Mouse (Mus musculus) ES-Bruce4 (cell line): ENCODE data around the gene Dclre1b. TPM values are rescaled to one million over a fixed set of nuclear protein-coding genes. Genes with fewer than 3 reads are reported as not detected.
"Not testable (repeated sequence)": the region's sequence is repeated elsewhere in the genome, so short reads cannot be mapped to it uniquely, and the experiment has no call there.

Experiments
- H3K27ac ChIP-seq: 2 replicates; pipeline ENCODE4 v1.5.1; 2012; ENCODE audit warnings: low read length, inconsistent platforms; ENCODE audit not compliant: insufficient read depth
- H3K27me3 ChIP-seq: 2 replicates; pipeline ENCODE4 v1.6.1; 2012; ENCODE audit warnings: mild to moderate bottlenecking, low read length, inconsistent platforms; ENCODE audit not compliant: control insufficient read depth, poor library complexity, insufficient read depth, severe bottlenecking
- H3K36me3 ChIP-seq: 2 replicates; pipeline ENCODE4 v1.6.1; 2012; ENCODE audit warnings: inconsistent platforms, mild to moderate bottlenecking, low read length, moderate library complexity; ENCODE audit not compliant: control insufficient read depth, poor library complexity, insufficient read depth, severe bottlenecking
- H3K4me1 ChIP-seq: one replicate; pipeline ENCODE4 v1.8.1; 2011; ENCODE audit warnings: low read length; ENCODE audit not compliant: control insufficient read depth, insufficient read depth
- H3K4me3 ChIP-seq: 2 replicates; pipeline ENCODE4 v1.5.1; 2011; ENCODE audit warnings: low read depth, mild to moderate bottlenecking, low read length
- H3K9ac ChIP-seq: 2 replicates; pipeline ENCODE4 v1.6.1; 2012; ENCODE audit warnings: low read depth, mild to moderate bottlenecking, inconsistent platforms; ENCODE audit not compliant: poor library complexity, severe bottlenecking
- H3K9me3 ChIP-seq: replicated peaks from 2 replicates; pipeline ENCODE4 v1.6.1; 2012; ENCODE audit warnings: mild to moderate bottlenecking, low read length, inconsistent platforms; ENCODE audit not compliant: control insufficient read depth, poor library complexity, insufficient read depth, severe bottlenecking
- CTCF ChIP-seq: IDR thresholded peaks from one replicate; pipeline ENCODE4 v1.8.1; 2011; ENCODE audit warnings: low read depth, low read length
- EP300 ChIP-seq: IDR thresholded peaks from 2 replicates; pipeline ENCODE4 v1.6.1; 2011; ENCODE audit warnings: low read depth, low read length; ENCODE audit not compliant: insufficient read depth
- POLR2A ChIP-seq: IDR thresholded peaks from one replicate; pipeline ENCODE4 v1.8.1; 2011; ENCODE audit warnings: low read length; ENCODE audit not compliant: insufficient read depth
- polyA plus RNA-seq: library from polyadenylated mRNA; stranded (reverse); fragments of >200 nt; gene quantifications from 2 replicates; pipeline ENCODE4 v1.2.4, GENCODE M21; 2011; ENCODE audit warnings: low read depth; ENCODE audit not compliant: missing spikeins, insufficient read depth, insufficient read length

The Dclre1b gene
- polyA plus RNA-seq, 1 experiment, result 9.3 TPM

GRCm38 (mm10) chr3:103801631-103802531 is 7.4 kb downstream of the Dclre1b start:
- H3K9ac ChIP-seq, result no peak overlapping the region
- H3K4me1 ChIP-seq, result no peaks in the 10 kb centered on the region
- H3K9me3 ChIP-seq, result no peaks in the 10 kb centered on the region
- no peak overlapping the region for H3K4me3 ChIP-seq
- TF ChIP-seq CTCF, result no peak
- TF ChIP-seq POLR2A, result no peak
- TF ChIP-seq EP300, result no peak
- H3K27ac ChIP-seq, result no peak overlapping the region
- no peaks in the 10 kb centered on the region for H3K27me3 ChIP-seq
- peaks cover 26% of the 10 kb centered on the region for H3K36me3 ChIP-seq

DNA sequence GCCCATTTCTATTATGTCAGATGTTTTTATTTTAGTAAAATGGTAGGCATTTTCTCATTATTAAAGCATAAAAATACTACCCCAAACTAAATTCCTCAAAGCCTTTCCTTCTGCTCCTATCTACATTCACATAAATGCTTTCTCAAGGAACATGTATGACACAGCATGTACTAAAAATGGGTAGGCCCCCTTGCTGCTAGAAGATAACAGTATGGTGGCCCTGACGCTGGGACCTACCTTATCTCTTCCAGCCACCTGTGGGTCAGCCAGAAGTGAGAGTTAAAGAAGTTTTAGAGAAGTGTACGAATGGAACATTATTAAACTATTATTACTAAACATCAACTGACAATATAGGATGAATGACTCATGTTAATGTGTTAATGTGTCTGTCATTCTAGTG is 9.7 kb downstream of the Dclre1b start:
- Histone ChIP-seq H3K36me3 (peaks cover 15% of the 10 kb centered on the region), H3K4me1 (no peaks in the 10 kb centered on the region), H3K27ac (no peak overlapping the region), H3K27me3 (no peaks in the 10 kb centered on the region), H3K9me3 (no peaks in the 10 kb centered on the region), H3K9ac (no peak overlapping the region), H3K4me3 (no peak overlapping the region)
- TF ChIP-seq POLR2A (no peak), EP300 (no peak), CTCF (no peak)

- Histone ChIP-seq H3K9ac (no peak overlapping the region), H3K27me3 (no peaks in the 10 kb centered on the region), H3K9me3 (no peaks in the 10 kb centered on the region), H3K36me3 (no peaks in the 10 kb centered on the region), H3K4me1 (no peaks in the 10 kb centered on the region), H3K27ac (no peak overlapping the region), H3K4me3 (no peak overlapping the region)
- TF ChIP-seq CTCF (no peak), EP300 (no peak), POLR2A (no peak)
Observed at GRCm38 (mm10) chr3:103796389-103796788, 12.9 kb downstream of the Dclre1b start.

DNA sequence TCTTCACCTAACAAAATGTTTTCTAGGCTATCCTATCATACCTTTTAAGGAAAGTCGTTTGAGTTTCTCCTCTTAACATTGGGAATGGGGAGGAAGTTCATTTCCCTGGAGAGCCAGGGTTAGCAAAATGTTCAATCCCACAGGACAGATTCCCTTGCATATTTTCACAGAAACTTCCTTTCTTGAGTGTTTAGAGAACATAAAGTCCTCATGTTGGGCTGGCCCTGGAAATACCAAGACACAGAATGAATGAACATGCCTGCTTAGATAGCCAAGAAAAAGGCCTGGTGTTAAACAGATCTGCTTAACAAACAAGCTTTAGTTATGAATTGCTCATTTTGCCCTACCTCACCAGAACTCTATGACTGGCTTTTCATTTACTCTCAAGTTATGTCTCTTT is 16.7 kb downstream of the Dclre1b start:
- TF ChIP-seq CTCF, result no peak
- no peak for TF ChIP-seq EP300
- no peak for TF ChIP-seq POLR2A
- Histone ChIP-seq H3K27me3 (no peaks in the 10 kb centered on the region), H3K9ac (no peak overlapping the region), H3K36me3 (no peaks in the 10 kb centered on the region), H3K4me1 (peaks cover 1% of the 10 kb centered on the region), H3K9me3 (no peaks in the 10 kb centered on the region), H3K4me3 (no peak overlapping the region), H3K27ac (no peak overlapping the region; the same call in 1 of the 2 replicates)

DNA sequence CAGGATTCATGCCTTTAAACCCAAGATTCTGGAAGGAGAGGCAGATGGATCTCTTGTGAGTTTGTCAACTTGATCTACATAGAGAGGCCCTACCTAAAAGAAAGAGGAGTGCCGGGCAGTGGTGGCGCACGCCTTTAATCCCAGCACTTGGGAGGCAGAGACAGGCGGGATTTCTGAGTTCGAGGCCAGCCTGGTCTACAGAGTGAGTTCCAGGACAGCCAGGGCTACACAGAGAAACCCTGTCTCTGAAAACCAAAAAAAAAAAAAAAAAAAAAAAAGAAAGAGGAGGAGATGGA is 17.2 kb downstream of the Dclre1b start:
- H3K36me3 ChIP-seq, H3K4me3 ChIP-seq, H3K4me1 ChIP-seq, H3K27me3 ChIP-seq, H3K9me3 ChIP-seq: not testable (repeated sequence)
- H3K9ac ChIP-seq, result peak overlapping the region; percentile 90
- 0 out of 2 replicates have a peak overlapping the region, but pooled peaks have one; percentile 20 for H3K27ac ChIP-seq

GRCm38 (mm10) chr3:103791230-103792110 is 17.8 kb downstream of the Dclre1b start, which contains the start of gene Hipk1:
Gene Hipk1, minus strand, starts transcription at chr3:103791563.
- Histone ChIP-seq H3K36me3 (no peaks in the 10 kb centered on the region), H3K27ac (peak within 1 kb of the TSS; percentile 20), H3K4me1 (peaks cover 1% of the 10 kb centered on the region), H3K4me3 (peak within 1 kb of the TSS; percentile 99), H3K9me3 (no peaks in the 10 kb centered on the region), H3K9ac (peak within 1 kb of the TSS; percentile 90), H3K27me3 (no peaks in the 10 kb centered on the region)
- TF ChIP-seq CTCF, result no peak
- TF ChIP-seq POLR2A, result peak; percentile 29
